Mouse (Mus musculus): ENCODE measurements around the gene Tecpr2.

The Tecpr2 gene

DNA sequence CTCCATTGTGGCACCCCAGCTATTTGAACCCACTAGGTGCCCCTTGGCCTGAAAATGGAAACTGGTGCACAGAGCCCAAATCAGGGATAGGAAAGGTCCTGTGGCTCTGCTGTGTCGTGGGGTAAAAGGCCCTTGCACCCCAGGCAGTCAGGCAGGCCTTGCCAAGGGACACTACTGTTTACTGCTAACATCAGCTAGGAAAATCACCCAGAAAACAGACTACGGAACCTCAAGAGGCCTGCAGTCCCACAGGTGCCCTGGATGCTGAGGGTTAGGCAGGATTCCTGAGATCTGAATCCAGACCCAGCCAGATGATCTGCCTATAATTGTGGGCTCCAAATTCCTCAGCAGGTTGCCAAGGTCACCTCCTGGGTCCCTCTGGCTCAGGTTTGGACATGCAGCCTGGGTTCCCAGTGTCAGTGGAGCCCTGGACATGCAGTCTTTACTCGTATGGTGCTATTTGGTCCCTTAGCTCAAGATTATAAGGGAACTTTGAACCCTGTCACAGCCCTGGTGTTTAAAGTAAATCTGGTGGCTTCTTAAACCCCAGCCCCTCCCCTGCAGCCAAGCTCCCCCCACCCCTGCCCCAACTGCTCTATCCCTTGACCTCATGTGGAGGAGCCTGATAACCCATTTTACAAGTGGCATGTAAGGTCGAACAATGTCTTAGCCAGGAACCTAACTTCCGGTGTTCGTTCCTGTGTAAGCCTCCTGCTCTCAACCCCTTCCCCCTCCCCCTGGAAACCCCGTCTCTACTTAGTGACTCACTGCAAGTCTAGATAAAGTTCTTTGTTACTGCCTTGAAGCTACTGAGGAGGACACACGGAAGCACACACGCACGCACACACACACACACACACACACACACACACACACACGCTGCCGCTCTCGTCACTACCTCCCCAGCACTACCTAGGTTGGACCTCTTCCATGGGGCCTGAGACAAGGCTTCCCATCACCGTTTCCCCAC is 118.4 kb downstream of the Tecpr2 start:
- DNase-seq (ENCODE audit: low spot score): peak; percentile 27

DNA sequence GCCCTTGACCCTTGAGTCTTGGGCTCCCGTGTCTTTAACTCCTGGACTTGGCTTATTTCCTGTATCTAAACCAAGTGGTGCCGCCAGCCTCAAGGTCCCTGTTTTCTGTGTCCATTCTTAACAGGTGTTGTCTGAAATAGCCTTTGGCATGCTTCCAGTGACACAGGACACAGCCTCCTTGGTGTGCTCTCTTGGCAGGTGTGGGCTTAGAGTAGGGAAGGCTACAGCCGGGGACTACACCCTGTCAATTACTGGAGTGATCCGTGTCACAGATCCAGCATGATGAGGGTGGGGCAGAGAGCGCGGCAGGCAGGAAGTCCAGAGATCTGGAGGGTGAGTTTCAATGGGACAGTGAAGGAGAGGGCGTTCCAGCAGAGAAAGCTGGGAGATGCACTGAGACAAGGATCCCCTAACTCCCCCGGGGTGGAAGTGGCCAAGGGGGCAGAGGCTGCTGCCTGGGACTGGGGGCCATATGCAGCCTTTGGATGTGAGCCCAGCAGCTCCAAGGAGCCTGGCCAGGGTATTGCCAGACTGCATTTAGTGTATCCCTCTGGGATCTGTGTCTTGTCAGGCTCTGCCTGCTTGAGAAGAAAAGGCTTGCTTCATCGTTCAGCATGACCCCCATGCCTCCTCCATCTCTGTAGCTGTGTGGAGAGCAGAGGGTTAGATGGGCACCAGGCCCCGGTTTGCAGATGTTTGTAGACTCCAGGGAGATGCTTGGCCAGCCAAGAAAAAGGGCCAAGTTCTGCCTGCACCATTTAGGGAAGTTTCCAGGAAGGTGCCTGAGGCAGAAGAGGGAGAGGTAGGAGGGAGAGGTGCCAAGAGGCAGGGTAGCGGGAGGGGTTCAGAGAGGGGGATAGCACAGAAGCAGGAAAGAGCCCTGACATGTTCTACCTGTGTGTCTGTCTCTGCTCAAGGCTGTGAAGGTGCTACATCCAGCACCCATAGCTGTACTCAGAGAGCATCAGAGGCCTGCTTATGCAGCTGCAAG is 119.7 kb downstream of the Tecpr2 start:
- no peak for DNase-seq (ENCODE audit: low spot score)

DNA sequence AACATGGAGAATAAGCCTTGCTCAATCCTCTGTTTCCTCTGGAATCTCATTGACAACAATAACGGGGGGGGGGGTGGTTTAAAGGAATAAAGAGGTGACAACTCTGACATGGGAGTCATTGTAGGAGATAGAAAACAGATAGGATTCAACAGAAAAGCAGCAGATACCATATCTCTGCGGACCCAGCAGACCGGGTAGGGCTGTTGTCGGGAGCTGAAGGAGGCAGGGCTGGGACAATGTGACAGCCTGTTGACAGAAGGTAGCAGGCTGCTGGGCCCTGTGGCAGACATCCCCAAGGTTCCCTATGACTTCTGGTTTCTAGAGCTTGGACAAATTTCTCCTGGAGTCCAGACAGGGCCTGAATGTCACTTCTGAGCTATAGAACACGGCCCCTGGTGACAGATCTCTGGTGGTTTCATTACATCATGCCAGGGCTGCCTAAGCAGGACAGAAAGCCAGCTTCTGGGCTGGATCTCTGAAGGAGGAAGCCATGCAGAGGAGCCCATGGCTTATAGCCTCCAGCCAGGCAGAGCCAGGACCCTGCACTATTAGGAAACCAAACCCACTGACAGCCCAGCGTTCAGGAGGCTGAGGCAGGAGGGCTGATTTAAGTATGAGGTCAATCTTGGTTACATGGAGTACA is 120.7 kb downstream of the Tecpr2 start:
- DNase-seq (ENCODE audit: low spot score): no peak

DNA sequence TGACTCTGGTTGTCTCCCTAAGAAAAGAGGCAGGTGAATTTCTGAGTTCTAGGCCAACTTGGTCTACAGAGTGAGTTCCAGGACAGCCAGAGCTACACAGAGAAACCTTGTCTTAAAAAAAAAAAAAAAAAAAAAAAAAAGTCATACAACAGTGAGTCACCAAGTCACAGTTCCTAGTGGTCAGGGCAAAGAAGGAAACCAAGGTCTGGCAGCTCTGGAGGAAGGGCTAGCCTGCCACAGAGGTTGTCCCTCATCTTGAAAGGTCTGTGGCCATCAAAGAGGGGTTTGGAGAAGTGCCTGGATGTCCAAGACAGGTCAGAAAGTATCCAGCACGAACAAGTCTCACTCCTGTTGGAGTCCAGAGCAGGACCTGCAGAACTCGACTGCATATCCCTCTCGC is 127.7 kb downstream of the Tecpr2 start:
- no peak for DNase-seq (ENCODE audit: low spot score)

DNA sequence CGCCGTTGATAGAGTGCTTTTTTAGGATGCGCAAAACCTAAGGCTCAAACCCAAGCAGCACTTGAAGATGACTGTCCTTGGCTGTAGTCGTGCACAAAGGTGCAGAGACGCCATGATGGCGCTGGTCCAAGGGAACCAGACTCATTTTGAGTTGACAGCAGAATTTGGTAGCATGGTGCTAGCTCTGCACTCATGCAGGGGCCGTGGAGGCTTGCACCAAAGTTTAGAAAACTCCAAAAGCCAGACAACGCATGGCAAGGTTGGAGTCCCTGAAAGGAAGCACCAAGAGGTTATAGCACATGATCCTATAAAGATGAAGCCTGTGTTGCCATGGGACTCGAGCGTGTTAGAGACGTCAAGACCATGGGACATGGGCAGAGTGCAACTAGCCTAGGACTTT is 129.0 kb downstream of the Tecpr2 start:
- DNase-seq (ENCODE audit: low spot score): no peak

DNA sequence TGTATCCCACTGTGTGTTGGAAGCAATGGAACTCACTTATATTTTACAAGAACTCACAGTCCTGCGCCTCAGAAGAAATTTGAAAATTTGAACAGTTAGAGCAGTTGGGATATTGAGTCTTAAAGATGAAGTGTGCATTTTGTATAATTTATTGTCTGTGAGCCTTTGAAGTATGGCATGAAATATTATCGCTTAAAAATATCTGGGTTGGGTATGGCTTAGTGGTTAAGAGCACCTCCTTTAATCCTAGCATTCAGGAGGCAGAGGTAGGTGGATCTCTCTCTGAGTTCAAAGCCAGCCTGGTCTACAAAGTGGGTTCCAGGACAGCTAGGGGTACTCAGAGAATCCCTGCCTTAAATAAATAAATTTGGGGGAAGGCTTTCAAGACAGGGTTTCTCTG is 130.0 kb downstream of the Tecpr2 start:
- no peak for DNase-seq (ENCODE audit: low spot score)

DNA sequence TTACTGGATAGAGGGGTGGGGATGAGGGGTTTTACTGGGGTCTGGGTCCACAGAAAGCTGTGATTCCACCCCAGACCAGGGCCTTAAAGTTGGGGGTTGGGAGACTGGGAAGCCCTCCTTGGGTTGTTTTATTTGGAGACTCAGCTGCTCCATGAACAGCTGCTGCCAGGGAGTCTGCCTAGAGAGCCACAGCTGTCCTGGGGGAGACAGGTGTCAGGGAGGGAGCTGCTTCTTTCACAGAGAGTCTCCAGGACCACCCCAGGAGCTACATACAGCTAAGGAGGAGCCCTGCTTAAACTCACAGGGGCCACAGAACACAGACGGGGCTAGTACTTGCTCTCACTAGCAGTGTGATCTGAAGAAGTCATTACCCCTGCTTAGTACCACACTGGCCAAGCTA is 132.1 kb downstream of the Tecpr2 start:
- no peak for DNase-seq (ENCODE audit: low spot score)

DNA sequence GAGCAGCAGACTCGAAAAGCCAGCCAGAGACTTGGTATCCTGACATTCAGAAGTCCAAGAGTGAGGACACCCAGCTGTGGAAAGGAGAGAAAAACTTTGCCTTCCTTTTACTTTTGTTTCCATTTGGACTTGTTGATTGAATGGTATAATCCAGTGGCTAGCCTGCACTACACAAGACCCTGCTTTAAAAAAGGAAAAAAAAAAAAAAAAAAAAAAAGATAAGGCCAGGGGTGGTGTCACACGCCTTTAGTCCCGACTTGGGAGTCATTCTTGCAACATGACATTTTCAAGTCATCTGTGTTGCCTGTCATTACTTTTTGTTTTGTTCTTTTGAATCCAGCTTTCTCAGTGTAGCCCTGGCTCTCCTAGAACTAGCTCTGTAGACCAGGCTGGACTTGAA is 132.5 kb downstream of the Tecpr2 start:
- DNase-seq (ENCODE audit: low spot score): no peak

Data from ovary, adult 18-20 months (tissue).